Mouse (Mus musculus): ENCODE measurements around the gene Rbm43. TPM values are rescaled to one million over a fixed set of nuclear protein-coding genes. Genes with fewer than 3 reads are reported as not detected.
"Not testable (repeated sequence)": the region's sequence is repeated elsewhere in the genome, so short reads cannot be mapped to it uniquely, and the experiment has no call there.

Rbm43 gene
- total RNA-seq, 2 experiments from 2014 or later, result 15.2 to 16.5 TPM

- intact Hi-C loops (cut with DNase I), result no loop called here
These were observed 3.7 kb downstream of the Rbm43 start for GRCm38 (mm10) chr2:51931241-51931640.

GRCm38 (mm10) chr2:51914944-51915680, 19.9 kb downstream of the Rbm43 start:
- DNase-seq (ENCODE audit: low spot score in 2 of 2), result peak; percentile 72 to 84
- intact Hi-C loops (cut with DNase I), result loop anchor here (1.0 to 10.0 kb wide), 2 partner anchors 770 to 1609 kb away; partner anchors contain the start of gene Rnd3

More at GRCm38 (mm10) chr2:51931241-51931640, 3.7 kb downstream of the Rbm43 start:
- no peak for DNase-seq (ENCODE audit: low spot score in 2 of 2)

DNA sequence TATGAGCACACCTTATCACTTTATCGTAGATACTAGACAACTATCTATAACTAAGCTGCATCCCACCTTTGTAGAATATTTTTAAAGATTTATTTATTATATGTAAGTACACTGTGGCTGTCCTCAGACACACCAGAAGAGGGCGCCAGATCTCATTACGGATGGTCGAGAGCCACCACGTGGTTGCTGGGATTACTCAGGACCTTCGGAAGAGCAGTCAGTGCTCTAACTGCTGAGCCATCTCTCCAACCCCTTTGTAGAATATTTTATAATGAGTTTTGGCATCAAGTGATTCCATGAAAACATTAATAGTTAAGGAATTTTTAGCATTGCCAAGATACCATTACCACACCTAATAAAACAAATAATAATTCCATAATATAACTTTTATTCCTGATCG, 20.4 kb downstream of the Rbm43 start:
- DNase-seq (ENCODE audit: low spot score in 2 of 2), result no peak
- intact Hi-C loops (cut with DNase I), result loop anchor here (10.0 kb wide), 1 partner anchor 770 kb away; the partner anchor contains the start of gene Rnd3

- no peak for DNase-seq (ENCODE audit: low spot score in 2 of 2)
- intact Hi-C loops (cut with DNase I), result loop anchor here (10.0 kb wide), 1 partner anchor 768 kb away; the partner anchor contains the start of gene Rnd3
These were observed 22.2 kb downstream of the Rbm43 start for GRCm38 (mm10) chr2:51912740-51913139.

DNA sequence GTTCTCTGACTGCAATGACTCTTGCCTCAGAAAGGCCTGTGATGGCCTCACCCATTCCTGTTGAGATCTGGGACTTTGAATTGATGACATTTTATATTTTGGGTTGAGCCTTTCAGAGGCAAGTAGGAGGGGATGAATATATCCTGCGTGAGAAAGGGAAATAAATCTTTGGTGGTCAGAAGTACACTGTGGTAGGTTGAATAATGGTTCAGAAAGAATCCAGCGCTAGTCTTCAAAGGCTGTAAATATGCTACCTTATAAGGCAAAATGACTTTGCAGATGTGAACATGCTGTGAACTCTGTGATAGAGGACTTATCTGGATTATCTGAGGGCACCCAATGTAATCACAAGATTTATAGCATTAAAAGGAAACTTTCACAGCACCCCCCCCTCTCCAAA, 23.1 kb downstream of the Rbm43 start:
- DNase-seq (ENCODE audit: low spot score in 2 of 2), result no peak
- intact Hi-C loops (cut with DNase I), result loop anchor here (1.0 to 10.0 kb wide), 2 partner anchors 767 to 1610 kb away; partner anchors contain the start of gene Rnd3

GRCm38 (mm10) chr2:51907538-51908110, 27.3 kb downstream of the Rbm43 start:
- intact Hi-C loops (cut with DNase I), result no loop called here
- no peak for DNase-seq (ENCODE audit: low spot score in 2 of 2)

- intact Hi-C loops (cut with DNase I), result no loop called here
- DNase-seq (ENCODE audit: low spot score in 2 of 2), result peak in 1 of 2 experiments; percentile 10
These were observed 29.3 kb downstream of the Rbm43 start for GRCm38 (mm10) chr2:51905637-51906036.

GRCm38 (mm10) chr2:51892411-51892901, 42.5 kb downstream of the Rbm43 start:
- intact Hi-C loops (cut with DNase I), result no loop called here
- peak in 1 of 2 experiments; percentile 6 for DNase-seq (ENCODE audit: low spot score in 2 of 2)

DNA sequence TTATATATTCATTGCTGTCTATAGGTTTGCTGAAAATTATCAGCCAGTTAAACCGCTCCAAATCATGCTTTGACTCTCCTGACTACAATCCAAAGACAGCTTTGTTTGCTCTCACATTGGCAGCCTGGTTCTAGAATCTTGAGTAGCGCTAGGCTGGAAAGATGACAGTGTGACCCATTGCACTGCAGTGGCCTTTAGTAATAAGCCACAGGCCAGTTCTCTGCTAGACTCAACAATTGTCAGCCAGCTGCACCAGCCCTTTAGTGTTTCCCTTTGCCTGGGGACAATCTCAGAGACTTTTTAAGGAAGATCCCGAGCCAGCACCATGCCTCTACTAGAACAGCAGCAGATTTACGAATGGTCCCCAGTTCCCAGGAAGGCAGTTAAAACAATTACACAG, 44.0 kb downstream of the Rbm43 start:
- no peak for DNase-seq (ENCODE audit: low spot score in 2 of 2)
- intact Hi-C loops (cut with DNase I), result no loop called here

DNA sequence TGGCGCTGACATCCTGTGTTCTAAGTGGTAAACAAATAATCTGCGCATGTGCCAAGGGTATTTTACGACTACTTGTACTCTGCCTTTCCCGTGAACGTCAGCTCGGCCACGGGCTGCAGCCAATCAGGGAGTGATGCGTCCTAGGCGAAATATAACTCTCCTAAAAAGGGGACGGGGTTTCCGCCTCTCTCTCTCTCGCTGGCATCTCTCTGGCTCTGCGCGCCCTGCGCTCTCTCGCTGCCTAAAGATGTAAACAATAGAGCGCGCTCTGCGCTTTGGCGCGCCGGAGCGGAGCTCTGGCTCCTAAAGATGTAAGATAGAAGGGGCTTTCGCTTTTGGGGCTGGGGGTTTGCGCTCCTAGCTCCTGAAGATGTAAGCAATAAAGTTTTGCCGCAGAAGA, 44.8 kb downstream of the Rbm43 start:
- DNase-seq (ENCODE audit: low spot score in 2 of 2); intact Hi-C loops (cut with DNase I): not testable (repeated sequence)

DNA sequence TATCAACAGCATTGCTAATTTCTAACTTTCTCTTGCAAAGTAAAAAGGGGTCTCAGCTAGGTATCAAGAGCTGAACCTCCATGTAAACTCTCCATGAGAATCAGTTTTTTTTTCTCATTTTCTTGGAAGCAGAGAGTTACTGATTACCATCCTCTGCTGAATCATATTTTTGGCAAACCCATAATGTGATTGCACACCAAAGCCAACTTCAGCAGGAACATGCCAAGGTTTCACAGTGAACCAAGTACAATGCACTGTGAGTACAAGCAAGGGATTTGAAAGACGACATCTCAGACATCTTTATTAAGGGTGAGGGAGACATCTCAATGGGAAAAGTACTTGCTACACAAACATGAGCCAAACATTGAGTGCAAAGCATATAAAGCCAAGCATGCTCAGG, 54.8 kb downstream of the Rbm43 start:
- DNase-seq (ENCODE audit: low spot score in 2 of 2), result peak in 1 of 2 experiments; percentile 49

More for the DNA sequence above, 54.8 kb downstream of the Rbm43 start:
- intact Hi-C loops (cut with DNase I), result no loop called here

Other genes starting within 250 kb of the Rbm43 start
- gene Nmi, start 38.3 kb upstream of the Rbm43 start, total RNA-seq (2021), result 1 to 10 TPM; 1.1 to 2.4 TPM
- gene Tnfaip6, start 102.8 kb upstream of the Rbm43 start, total RNA-seq (2021), result 1 to 10 TPM; 4.6 to 5.2 TPM
- 10 to 100 TPM; 28.0 to 30.3 TPM for gene Rif1, start 137.7 kb upstream of the Rbm43 start, total RNA-seq (2021)

All from left cerebral cortex, postnatal 25 days (tissue).